Mouse (Mus musculus) ES-E14 (cell line): ENCODE data around the gene Sprr2d. TPM values are rescaled to one million over a fixed set of nuclear protein-coding genes. Genes with fewer than 3 reads are reported as not detected.

Source experiments
- DNase-seq: peaks from one replicate; pipeline ENCODE4 v3.0.0-alpha.2; 2013; ENCODE audit warnings: low read depth, low spot score
- H3K27ac ChIP-seq: 2 replicates; pipeline ENCODE4 v1.5.1; 2012; ENCODE audit warnings: low read depth, mild to moderate bottlenecking, low read length, moderate library complexity, mixed read lengths; ENCODE audit not compliant: poor library complexity, insufficient read depth, severe bottlenecking
- H3K36me3 ChIP-seq: 2 replicates; pipeline ENCODE4 v1.6.1; 2012; ENCODE audit warnings: mild to moderate bottlenecking, low read length, moderate library complexity, mixed read lengths; ENCODE audit not compliant: control insufficient read depth, poor library complexity, insufficient read depth, severe bottlenecking
- H3K4me1 ChIP-seq, 2 experiments: fragments of 150-350 bp in 1 of 2; sonication (generic) in 1 of 2; 2 replicates each; pipeline ENCODE4 v1.6.1; 2012; ENCODE audit warnings: low read length in 2 of 2, mild to moderate bottlenecking in 1 of 2, mixed read lengths in 1 of 2; ENCODE audit not compliant: control insufficient read depth in 2 of 2, insufficient read depth in 2 of 2, poor library complexity in 1 of 2
- H3K4me3 ChIP-seq, 2 experiments: fragments of 150-350 bp in 1 of 2; sonication (generic) in 1 of 2; 2 replicates each; pipeline ENCODE4 v1.5.1; 2012; ENCODE audit warnings: low read length in 2 of 2, low read depth in 1 of 2, mild to moderate bottlenecking in 1 of 2, mixed read lengths in 1 of 2; ENCODE audit not compliant: insufficient read depth in 1 of 2, poor library complexity in 1 of 2, severe bottlenecking in 1 of 2
- H3K9ac ChIP-seq: 2 replicates; pipeline ENCODE4 v1.6.1; 2012; ENCODE audit warnings: low read depth, mild to moderate bottlenecking, low read length, mixed read lengths; ENCODE audit not compliant: poor library complexity, insufficient read depth, severe bottlenecking
- H3K9me3 ChIP-seq: fragments of 150-350 bp; sonication (generic); 2 replicates; pipeline ENCODE4 v1.6.1; 2012; ENCODE audit warnings: low read depth, mild to moderate bottlenecking, low read length; ENCODE audit not compliant: control insufficient read depth, insufficient read depth
- CHD2 ChIP-seq: IDR thresholded peaks from 2 replicates; pipeline ENCODE4 v1.6.1; 2014; ENCODE audit warnings: mild to moderate bottlenecking, low read depth, low read length, inconsistent platforms
- HCFC1 ChIP-seq: IDR thresholded peaks from 2 replicates; pipeline ENCODE4 v1.6.1; 2012; ENCODE audit warnings: low read length, inconsistent platforms, borderline replicate concordance; ENCODE audit not compliant: insufficient read depth
- MAFK ChIP-seq: IDR thresholded peaks from 2 replicates; pipeline ENCODE4 v1.6.1; 2014; ENCODE audit warnings: mild to moderate bottlenecking, low read depth, low read length, inconsistent platforms; ENCODE audit not compliant: insufficient read depth
- ZC3H11A ChIP-seq: IDR thresholded peaks from 2 replicates; pipeline ENCODE4 v1.6.1; 2012; ENCODE audit warnings: low read depth, mild to moderate bottlenecking, inconsistent platforms, low read length, borderline replicate concordance
- ZNF384 ChIP-seq: IDR thresholded peaks from 2 replicates; pipeline ENCODE4 v1.6.1; 2012; ENCODE audit warnings: low read depth, low read length, inconsistent platforms
- in situ Hi-C, 2 experiments: fragments of 600-800 bp; cut with MboI; formaldehyde crosslinking; loops; one replicate each; pipeline ENCODE4 v1.15.1; 2025; ENCODE audit warnings: low sequenced_read_pairs in 2 of 2, inconsistent platforms in 1 of 2; ENCODE audit not compliant: unreplicated experiment in 2 of 2
- total RNA-seq: library from RNA; depleted of rRNA; stranded (reverse); fragments of 300-350 nt; gene quantifications from 2 replicates; pipeline ENCODE4 v1.2.3, GENCODE M21; 2012; rRNA removed

The Sprr2d gene
- total RNA-seq, 1 experiment, result not detected

GRCm38 (mm10) chr3:92351843-92352242 is 12.9 kb downstream of the Sprr2d start, which contains the start of gene Sprr2e:
Sprr2e (plus strand) TSS chr3:92352143.
- in situ Hi-C loops, result no loop called here
- no peaks in the 10 kb centered on the region for H3K36me3 ChIP-seq

GRCm38 (mm10) chr3:92361619-92362018 is 22.7 kb downstream of the Sprr2d start:
- H3K4me1 ChIP-seq, result no peaks in the 10 kb centered on the region
- H3K9me3 ChIP-seq, result no peaks in the 10 kb centered on the region
- H3K36me3 ChIP-seq, result no peaks in the 10 kb centered on the region
- in situ Hi-C loops, result no loop called here
- no peak overlapping the region for H3K9ac ChIP-seq
- no peak overlapping the region for H3K4me3 ChIP-seq
- no peak overlapping the region for H3K27ac ChIP-seq
- TF ChIP-seq ZNF384 (no peak), ZC3H11A (no peak), HCFC1 (no peak), MAFK (no peak), CHD2 (no peak)
- DNase-seq, result no peak

More at GRCm38 (mm10) chr3:92351843-92352242, 12.9 kb downstream of the Sprr2d start, which contains the start of gene Sprr2e:
- Histone ChIP-seq H3K4me3 (no peak within 1 kb of the TSS), H3K9me3 (no peaks in the 10 kb centered on the region), H3K9ac (no peak within 1 kb of the TSS), H3K4me1 (no peaks in the 10 kb centered on the region), H3K27ac (no peak within 1 kb of the TSS)
- TF ChIP-seq CHD2 (no peak), MAFK (no peak), ZC3H11A (no peak), ZNF384 (no peak), HCFC1 (no peak)
- DNase-seq, result no peak

- in situ Hi-C loops, result no loop called here
- no peak within 1 kb of the TSS for H3K9ac ChIP-seq
- DNase-seq, result no peak
Measured at GRCm38 (mm10) chr3:92364887-92365286, 25.9 kb downstream of the Sprr2d start, which contains the start of gene Sprr2f. Sprr2f (plus strand) TSS chr3:92365187.

GRCm38 (mm10) chr3:92373613-92374012 is 34.7 kb downstream of the Sprr2d start:
- Histone ChIP-seq H3K27ac (no peak overlapping the region), H3K36me3 (no peaks in the 10 kb centered on the region), H3K4me1 (no peaks in the 10 kb centered on the region), H3K9me3 (no peaks in the 10 kb centered on the region), H3K9ac (no peak overlapping the region), H3K4me3 (no peak overlapping the region)
- TF ChIP-seq HCFC1, result no peak
- no peak for TF ChIP-seq ZNF384
- no peak for TF ChIP-seq MAFK
- no peak for TF ChIP-seq ZC3H11A
- no peak for TF ChIP-seq CHD2
- in situ Hi-C loops, result no loop called here
- no peak for DNase-seq

More at GRCm38 (mm10) chr3:92364887-92365286, 25.9 kb downstream of the Sprr2d start, which contains the start of gene Sprr2f:
- Histone ChIP-seq H3K27ac (no peak within 1 kb of the TSS), H3K4me1 (no peaks in the 10 kb centered on the region), H3K4me3 (no peak within 1 kb of the TSS), H3K9me3 (no peaks in the 10 kb centered on the region), H3K36me3 (no peaks in the 10 kb centered on the region)
- TF ChIP-seq ZNF384 (no peak), CHD2 (no peak), HCFC1 (no peak), ZC3H11A (no peak), MAFK (no peak)

GRCm38 (mm10) chr3:92385385-92385784 is 46.4 kb downstream of the Sprr2d start, which contains the start of gene Sprr2h:
Sprr2h (plus strand) TSS chr3:92385685.
- Histone ChIP-seq H3K36me3 (no peaks in the 10 kb centered on the region), H3K9me3 (no peaks in the 10 kb centered on the region), H3K4me3 (no peak within 1 kb of the TSS), H3K9ac (no peak within 1 kb of the TSS), H3K4me1 (no peaks in the 10 kb centered on the region), H3K27ac (no peak within 1 kb of the TSS)
- TF ChIP-seq CHD2, result no peak
- no peak for TF ChIP-seq ZC3H11A
- TF ChIP-seq MAFK, result no peak
- TF ChIP-seq HCFC1, result no peak
- TF ChIP-seq ZNF384, result no peak
- DNase-seq, result no peak
- in situ Hi-C loops, result no loop called here

Other genes starting within 250 kb of the Sprr2d start
- not detected in 2 replicates for gene Prr9, start 215.2 kb upstream of the Sprr2d start, total RNA-seq
- not detected in 2 replicates for gene Lelp1, start 196.4 kb upstream of the Sprr2d start, total RNA-seq
- gene Sprr2a1, start 123.3 kb upstream of the Sprr2d start, total RNA-seq, result not detected in 2 replicates
- gene Sprr2a2, start 123.2 kb upstream of the Sprr2d start, total RNA-seq, result 0.48 and 2.7 TPM in 2 replicates
- gene Sprr2a3, start 53.7 kb upstream of the Sprr2d start, total RNA-seq, result not detected in 2 replicates
- gene Sprr2b, start 22.5 kb upstream of the Sprr2d start, total RNA-seq, result not detected in 2 replicates
- gene Sprr2e, start 13.0 kb downstream of the Sprr2d start, total RNA-seq, result not detected in 2 replicates
- not detected in 2 replicates for gene Sprr2f, start 26.0 kb downstream of the Sprr2d start, total RNA-seq
- not detected in 2 replicates for gene Sprr2h, start 46.5 kb downstream of the Sprr2d start, total RNA-seq
- gene Sprr2i, start 68.9 kb downstream of the Sprr2d start, total RNA-seq, result not detected in 2 replicates
- not detected in 2 replicates for gene Sprr2j-ps, start 78.9 kb downstream of the Sprr2d start, total RNA-seq
- 8.2 and 16.7 TPM in 2 replicates for gene Gm9774, start 90.3 kb downstream of the Sprr2d start, total RNA-seq
- 1.7 TPM in 1 of 2 replicates, not detected in the other for gene Sprr2k, start 93.4 kb downstream of the Sprr2d start, total RNA-seq
- not detected in 2 replicates for gene Sprr1b, start 99.6 kb downstream of the Sprr2d start, total RNA-seq
- gene Sprr3, start 119.6 kb downstream of the Sprr2d start, total RNA-seq, result not detected in 2 replicates
- gene Sprr1a, start 146.8 kb downstream of the Sprr2d start, total RNA-seq, result 0.32 TPM in 1 of 2 replicates, not detected in the other
- not detected in 2 replicates for gene Sprr4, start 161.4 kb downstream of the Sprr2d start, total RNA-seq
- not detected in 2 replicates for gene 2310046K23Rik, start 195.4 kb downstream of the Sprr2d start, total RNA-seq
- 0.21 and 0.45 TPM in 2 replicates for gene Ivl, start 234.6 kb downstream of the Sprr2d start, total RNA-seq
- not detected in 2 replicates for gene Smcp, start 249.9 kb downstream of the Sprr2d start, total RNA-seq